Mouse (Mus musculus) common myeloid progenitor, adult 5-6 weeks (primary cell): ENCODE data around the gene Maf. TPM values are rescaled to one million over a fixed set of nuclear protein-coding genes. Genes with fewer than 3 reads are reported as not detected.

Source experiments
- ATAC-seq: replicated peaks from 2 replicates; pipeline ENCODE4 v1.8.0; 2016; ENCODE audit warnings: low read depth, mild to moderate bottlenecking, moderate TSS enrichment, inconsistent platforms; ENCODE audit not compliant: poor library complexity, severe bottlenecking
- total RNA-seq: library from RNA; stranded (forward); fragments of 200-1000, 187-1606 nt; gene quantifications from 2 replicates; pipeline ENCODE4 v1.2.3, GENCODE M21; 2017

Maf gene
- 0.18 and 0.34 TPM in 2 replicates for total RNA-seq

DNA sequence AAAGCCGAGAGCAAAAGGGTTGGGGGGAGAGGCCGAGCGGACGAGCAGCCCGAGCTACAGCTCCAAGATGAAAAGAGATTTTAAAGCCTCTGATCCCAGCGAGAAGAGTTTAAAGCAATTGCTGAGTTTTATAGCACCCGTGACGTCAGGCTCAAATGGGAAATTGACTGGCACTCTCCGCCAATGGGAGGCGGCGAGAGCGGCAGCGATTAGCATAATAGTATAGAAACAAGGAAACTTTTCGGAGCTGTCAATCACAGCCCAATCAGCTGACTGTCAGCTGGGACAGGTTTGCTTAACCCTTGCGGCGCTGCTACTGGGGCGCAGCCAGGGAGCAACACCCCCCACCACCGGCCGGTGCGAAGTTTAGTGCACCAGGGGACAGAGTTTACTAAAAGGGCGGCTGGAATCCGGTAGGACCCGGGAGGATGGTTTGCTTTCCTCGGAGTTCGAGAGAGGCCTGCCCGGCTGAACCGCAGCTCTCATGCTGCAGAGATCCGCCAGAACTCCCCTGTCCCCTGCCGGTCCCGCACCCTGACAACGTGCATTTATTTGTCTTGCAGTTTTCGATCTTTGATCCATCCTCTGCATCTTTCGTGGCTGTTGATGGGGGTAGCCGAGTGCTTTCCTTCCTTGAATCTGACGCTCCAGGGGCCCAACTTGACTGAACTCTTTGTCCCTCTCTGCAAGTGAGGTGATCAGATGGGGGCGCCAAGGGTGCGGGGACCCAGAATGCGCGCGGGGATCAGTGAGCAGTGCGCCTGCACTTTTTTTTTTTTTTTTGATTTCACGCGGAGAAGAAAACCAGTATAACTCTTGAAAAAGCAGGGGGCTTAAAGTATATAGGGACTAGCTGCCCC lies at the start of gene Maf:
TSS of gene Maf (minus strand) at position 64 of the 860 bp plus-strand sequence.
- peak; percentile 78 for ATAC-seq

- ATAC-seq, result no peak
Observed at GRCm38 (mm10) chr8:115756965-115757364, 49.4 kb upstream of the Maf start.

GRCm38 (mm10) chr8:115756027-115756426 lies 48.4 kb upstream of the Maf start:
- no peak for ATAC-seq

DNA sequence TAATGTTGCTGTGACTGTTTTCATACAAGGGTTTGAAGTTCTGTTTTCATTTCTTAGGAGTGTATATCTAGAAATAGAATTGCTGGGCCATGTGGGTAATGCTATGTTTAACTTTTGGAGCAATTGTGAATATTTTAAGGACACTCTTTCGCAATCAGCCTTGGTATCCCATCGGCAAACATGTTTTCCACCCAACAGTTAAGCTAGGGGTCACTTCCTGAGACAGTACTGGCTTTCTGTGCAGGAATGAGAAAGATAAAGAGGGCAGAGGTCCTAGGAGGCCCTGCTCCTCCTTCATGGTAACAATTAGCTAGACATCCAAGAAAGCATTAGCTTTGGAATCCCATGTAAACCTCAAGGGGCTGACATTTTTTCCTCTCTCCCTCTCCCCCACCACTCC lies 47.1 kb upstream of the Maf start:
- ATAC-seq, result no peak

- ATAC-seq, result no peak
Observed at GRCm38 (mm10) chr8:115753801-115754200, 46.2 kb upstream of the Maf start.

GRCm38 (mm10) chr8:115747426-115747825 lies 39.8 kb upstream of the Maf start:
- ATAC-seq, result no peak

- no peak for ATAC-seq
Observed at GRCm38 (mm10) chr8:115745648-115746047, 38.1 kb upstream of the Maf start.

DNA sequence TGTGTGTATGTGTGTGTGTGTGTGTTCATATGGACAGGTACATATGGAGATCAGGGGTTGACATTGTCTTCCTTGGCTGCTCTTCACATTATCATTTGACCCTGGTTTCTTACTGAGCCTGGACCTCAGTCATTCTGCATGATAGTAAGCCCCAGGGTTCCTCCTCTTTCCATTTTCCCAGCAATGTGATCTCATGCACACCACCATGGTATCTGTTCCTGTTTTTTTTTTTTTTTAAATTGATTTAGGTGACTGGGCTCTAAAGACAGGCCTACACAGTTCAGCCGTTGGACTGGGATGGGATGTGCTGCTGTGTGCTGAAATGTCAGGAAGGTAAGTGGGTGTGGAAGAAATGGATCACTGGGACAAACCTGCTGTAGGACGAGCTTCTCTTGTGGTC lies 35.8 kb upstream of the Maf start:
- peak; percentile 53 for ATAC-seq

GRCm38 (mm10) chr8:115742646-115743045 lies 35.1 kb upstream of the Maf start:
- peak; percentile 74 for ATAC-seq

- no peak for ATAC-seq
Observed at GRCm38 (mm10) chr8:115741964-115742363, 34.4 kb upstream of the Maf start.

DNA sequence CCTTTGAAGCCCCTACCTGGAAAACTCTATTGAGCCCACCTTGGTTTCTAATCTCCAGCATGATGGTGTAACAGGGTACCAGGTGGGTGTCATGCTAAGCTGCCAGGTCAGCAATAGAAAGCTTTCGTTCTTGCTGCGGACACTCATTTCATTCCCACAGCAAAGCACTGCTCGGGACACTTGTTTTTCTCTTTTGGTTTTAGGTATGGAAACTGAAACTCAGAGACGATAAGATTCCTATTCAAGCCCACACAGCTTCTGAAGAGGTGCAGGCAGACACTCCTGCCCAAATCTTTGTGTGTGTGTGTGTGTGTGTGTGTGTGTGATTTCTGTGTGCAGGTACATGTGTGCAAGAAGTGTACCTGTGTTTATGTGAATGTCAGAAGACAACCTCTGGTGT lies 32.2 kb upstream of the Maf start:
- ATAC-seq, result no peak

GRCm38 (mm10) chr8:115732401-115732800 lies 24.8 kb upstream of the Maf start:
- no peak for ATAC-seq

DNA sequence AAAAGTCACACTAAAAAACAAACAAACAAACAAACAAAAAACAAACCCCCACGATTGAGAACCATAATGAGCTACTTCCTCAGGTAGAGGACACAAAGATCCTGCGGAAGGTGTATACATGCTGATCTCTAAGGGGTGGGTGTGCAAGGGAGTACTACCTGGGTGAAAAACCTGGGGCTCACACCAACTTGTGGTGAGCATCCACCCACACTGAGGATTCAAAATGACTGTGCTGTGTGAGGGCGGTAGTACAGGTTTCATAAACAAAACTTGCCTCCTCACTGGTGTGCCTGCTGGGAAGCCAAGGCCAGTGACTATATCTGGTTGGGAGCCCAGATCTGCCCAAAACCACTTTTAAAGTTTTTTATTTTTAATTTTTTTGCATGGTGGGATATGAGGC lies 19.2 kb upstream of the Maf start:
- ATAC-seq, result no peak

DNA sequence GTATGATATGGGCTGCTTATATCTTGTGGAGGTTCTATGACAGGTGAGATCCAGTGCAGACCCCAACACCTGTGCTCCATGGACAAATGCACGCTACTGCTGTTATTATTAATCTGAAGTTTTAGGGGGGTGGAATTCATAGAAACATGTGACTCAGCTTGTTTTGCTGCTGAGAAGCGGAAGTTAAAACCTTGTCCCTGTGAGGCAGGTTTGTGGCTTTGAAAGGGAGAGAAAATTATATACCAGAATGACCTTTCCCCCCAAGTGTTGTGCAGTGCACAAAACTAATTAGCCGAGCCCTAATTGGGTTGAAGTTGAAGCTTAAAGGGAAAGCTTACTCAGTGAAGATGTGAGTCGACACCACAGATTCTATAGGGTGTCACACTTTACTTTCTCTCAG lies 18.6 kb upstream of the Maf start:
- ATAC-seq, result peak; percentile 71

- ATAC-seq, result no peak
Observed at GRCm38 (mm10) chr8:115719126-115719525, 11.5 kb upstream of the Maf start.

- peak; percentile 50; the same call in 1 of the 2 replicates for ATAC-seq
Observed at GRCm38 (mm10) chr8:115718621-115719020, 11.0 kb upstream of the Maf start.

DNA sequence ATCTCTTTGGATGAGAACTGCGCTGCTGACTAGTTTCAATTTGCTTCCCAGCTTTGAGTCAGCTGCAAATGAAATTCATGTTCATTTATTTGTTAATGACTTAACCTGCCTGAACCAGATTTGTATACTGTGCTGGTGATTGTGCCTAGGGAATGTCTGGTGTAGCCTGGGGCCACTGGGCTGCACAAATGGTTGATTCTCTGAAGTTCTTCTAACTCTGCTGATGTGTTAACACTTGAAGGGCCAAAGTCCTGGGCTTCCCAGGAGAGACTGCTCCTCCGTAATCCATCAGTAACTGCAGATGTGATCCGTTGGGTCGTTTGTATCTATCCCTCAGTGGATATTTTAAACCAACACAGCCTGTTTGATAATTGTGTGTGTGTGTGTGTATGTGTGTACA lies 7.7 kb upstream of the Maf start:
- ATAC-seq, result no peak

- ATAC-seq, result no peak
Observed at GRCm38 (mm10) chr8:115711106-115711505, 3.5 kb upstream of the Maf start.

- ATAC-seq, result no peak
Observed at GRCm38 (mm10) chr8:115709931-115710330, 2.3 kb upstream of the Maf start.

GRCm38 (mm10) chr8:115708936-115709780 lies 1.6 kb upstream of the Maf start:
- peak; percentile 26; the same call in 1 of the 2 replicates for ATAC-seq
